Mouse (Mus musculus) brown adipose tissue, adult 24 weeks (tissue): Measurements from ENCODE around the gene Eya2. TPM values are rescaled to one million over a fixed set of nuclear protein-coding genes. Genes with fewer than 3 reads are reported as not detected.

Source experiments
- H3K27ac ChIP-seq: fragments of 200-500 bp; replicated peaks from 2 replicates; pipeline ENCODE4 v1.5.1; 2012; ENCODE audit warnings: low read depth, mild to moderate bottlenecking, low read length
- H3K4me1 ChIP-seq: fragments of 200-500 bp; 2 replicates; pipeline ENCODE4 v1.6.1; 2012; ENCODE audit warnings: low read length, mixed read lengths; ENCODE audit not compliant: control insufficient read depth, insufficient read depth, insufficient read length
- H3K4me3 ChIP-seq: fragments of 200-500 bp; 2 replicates; pipeline ENCODE4 v1.5.1; 2012; ENCODE audit warnings: low read depth, mild to moderate bottlenecking, low read length, moderate library complexity; ENCODE audit not compliant: insufficient read depth
- polyA plus RNA-seq: library from polyadenylated mRNA; stranded (reverse); fragments of >200 nt; gene quantifications from 2 replicates; pipeline ENCODE4 v1.2.4, GENCODE M21; 2012; ENCODE audit not compliant: missing spikeins, insufficient read depth, insufficient read length

The Eya2 gene
- polyA plus RNA-seq, 1 experiment, result 1.4 TPM

- H3K4me3 ChIP-seq, result no peak overlapping the region
- peaks cover 22% of the 10 kb centered on the region for H3K4me1 ChIP-seq
- peak overlapping the region; percentile 58; the same call in 1 of the 2 replicates for H3K27ac ChIP-seq
Observed at GRCm38 (mm10) chr2:165611551-165612253, 16.9 kb downstream of the Eya2 start.

- H3K4me3 ChIP-seq, result no peak overlapping the region
- peaks cover 22% of the 10 kb centered on the region for H3K4me1 ChIP-seq
- peak overlapping the region; percentile 94 for H3K27ac ChIP-seq
Observed at GRCm38 (mm10) chr2:165613741-165614339, 19.0 kb downstream of the Eya2 start.

DNA sequence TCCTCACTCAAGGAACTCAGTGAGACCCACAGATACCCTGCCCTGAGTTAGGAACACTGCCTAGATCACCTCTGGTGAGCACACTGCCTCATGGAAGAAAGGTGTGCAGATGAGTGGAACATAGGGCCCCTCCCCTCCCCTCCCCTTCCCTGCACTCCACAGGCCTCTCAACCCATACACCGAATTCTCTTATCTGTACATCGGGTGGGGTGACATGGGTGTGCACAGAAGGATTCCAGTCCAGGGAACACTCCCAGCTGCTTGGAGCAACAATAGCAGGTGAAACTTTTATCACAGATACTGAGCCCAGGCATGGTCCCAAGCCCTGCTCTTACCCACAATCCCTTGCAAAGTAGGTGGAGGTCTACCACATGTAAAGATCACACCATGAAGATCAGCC, 26.7 kb downstream of the Eya2 start:
- peaks cover 4% of the 10 kb centered on the region for H3K4me1 ChIP-seq
- no peak overlapping the region for H3K27ac ChIP-seq
- no peak overlapping the region for H3K4me3 ChIP-seq

GRCm38 (mm10) chr2:165622596-165622995, 27.8 kb downstream of the Eya2 start:
- Histone ChIP-seq H3K4me1 (peaks cover 4% of the 10 kb centered on the region), H3K27ac (no peak overlapping the region), H3K4me3 (no peak overlapping the region)

DNA sequence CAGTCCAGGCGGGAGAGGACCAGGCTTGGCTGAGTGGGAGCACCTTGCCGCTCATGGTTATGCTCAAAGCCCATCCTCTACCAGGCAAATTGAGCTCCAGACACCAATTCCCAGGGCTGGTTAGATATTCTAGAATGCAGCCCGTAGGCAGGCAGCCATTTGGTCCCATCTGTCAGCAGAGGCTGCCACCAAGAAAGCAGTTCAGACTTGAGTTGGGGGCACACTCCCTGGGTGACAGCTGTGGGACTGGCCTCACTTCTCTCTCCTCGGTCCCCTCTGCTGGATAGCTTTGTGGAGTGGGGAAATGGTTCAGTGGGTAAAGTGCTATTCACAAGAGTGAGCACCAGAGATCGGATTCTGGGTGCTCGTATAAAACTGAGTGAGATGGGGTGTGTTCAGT, 32.0 kb downstream of the Eya2 start:
- Histone ChIP-seq H3K27ac (no peak overlapping the region), H3K4me3 (no peak overlapping the region), H3K4me1 (peaks cover 4% of the 10 kb centered on the region)

GRCm38 (mm10) chr2:165627974-165628373, 33.1 kb downstream of the Eya2 start:
- Histone ChIP-seq H3K27ac (no peak overlapping the region), H3K4me3 (no peak overlapping the region), H3K4me1 (peaks cover 4% of the 10 kb centered on the region; the same call in 1 of the 2 replicates)

DNA sequence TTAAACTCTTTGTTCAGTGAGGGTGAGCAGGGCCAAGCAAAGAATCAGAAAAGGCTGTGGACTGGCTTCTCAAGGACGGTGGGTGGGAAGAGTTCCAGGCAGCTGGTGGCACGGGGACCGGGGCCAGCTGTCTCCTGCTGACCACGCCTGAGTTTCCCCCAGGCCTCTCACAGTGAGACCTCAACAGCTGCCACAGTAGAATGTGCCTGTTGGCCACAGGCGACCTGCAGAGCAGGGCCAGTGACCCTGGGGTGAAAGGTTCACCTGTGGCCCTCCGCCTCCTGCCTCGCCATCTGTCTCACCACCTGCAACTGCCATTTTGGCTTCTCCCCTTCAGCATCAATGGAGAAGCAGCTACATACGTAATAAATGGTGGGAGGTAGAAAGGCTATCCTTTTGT, 35.1 kb downstream of the Eya2 start:
- H3K27ac ChIP-seq, result no peak overlapping the region
- peaks cover 18% of the 10 kb centered on the region for H3K4me1 ChIP-seq
- no peak overlapping the region for H3K4me3 ChIP-seq

DNA sequence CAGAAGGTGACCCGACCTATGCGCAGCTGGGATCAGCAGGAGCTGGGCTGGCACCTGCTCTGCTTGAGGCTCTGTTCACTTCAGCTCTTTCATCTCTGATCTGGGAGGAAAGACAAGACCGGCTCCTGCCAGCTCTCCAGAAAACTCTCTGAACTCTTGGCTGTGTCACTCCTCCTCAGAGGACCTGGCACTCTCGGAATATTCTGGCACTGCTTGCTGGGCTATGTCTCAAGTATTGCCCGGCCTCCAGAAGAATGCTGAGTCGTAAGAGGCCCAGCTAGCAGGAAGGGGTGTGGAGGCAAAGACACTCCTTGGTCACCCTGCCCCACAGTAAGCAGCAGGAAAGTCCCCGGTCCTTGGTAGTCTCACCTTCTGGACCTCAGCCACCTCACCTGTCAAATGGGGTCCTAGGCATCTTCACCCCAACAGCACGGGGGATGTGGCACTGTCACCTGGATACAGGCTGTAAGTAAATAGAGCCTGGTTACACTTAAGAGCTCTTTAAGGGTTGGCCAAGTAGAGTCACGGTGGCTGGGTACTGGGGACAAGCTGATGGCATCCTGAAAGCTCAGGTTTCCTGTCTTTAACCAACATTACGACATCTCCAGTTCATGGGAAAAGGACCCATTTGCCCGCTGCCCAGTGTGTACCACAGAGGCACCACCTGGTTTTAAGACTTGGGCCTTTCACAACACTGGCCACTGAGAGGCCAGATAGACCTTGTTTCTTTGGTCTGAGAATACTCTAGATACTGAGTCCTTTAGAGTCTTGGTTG, 38.4 kb downstream of the Eya2 start:
- H3K4me3 ChIP-seq, result no peak overlapping the region
- H3K27ac ChIP-seq, result no peak overlapping the region

DNA sequence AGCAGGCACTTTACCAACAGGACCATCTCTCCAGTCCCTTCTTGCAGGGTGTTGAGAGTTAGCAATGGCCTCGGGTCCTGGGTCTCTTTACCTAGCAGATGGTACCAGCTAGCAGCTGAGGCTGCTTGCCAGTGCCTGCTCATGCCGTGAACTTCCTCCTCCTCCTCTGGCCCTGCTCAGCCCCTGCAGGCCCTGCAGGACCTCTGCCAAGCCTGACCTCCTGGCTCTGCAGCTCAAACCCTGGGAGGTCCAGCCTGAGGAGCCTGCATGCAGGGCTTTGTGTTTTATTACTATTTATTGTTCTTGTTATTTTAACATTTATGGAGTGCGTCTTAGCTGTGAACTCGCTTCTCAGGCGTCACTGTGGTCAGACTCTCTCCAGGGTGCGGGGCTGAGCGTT, 39.6 kb downstream of the Eya2 start:
- H3K4me1 ChIP-seq, result peaks cover 16% of the 10 kb centered on the region
- no peak overlapping the region for H3K27ac ChIP-seq

More for the DNA sequence above, 38.4 kb downstream of the Eya2 start:
- peaks cover 16% of the 10 kb centered on the region for H3K4me1 ChIP-seq

GRCm38 (mm10) chr2:165639075-165639755, 44.4 kb downstream of the Eya2 start:
- Histone ChIP-seq H3K27ac (no peak overlapping the region), H3K4me1 (peaks cover 6% of the 10 kb centered on the region), H3K4me3 (no peak overlapping the region)

More for the DNA sequence above, 39.6 kb downstream of the Eya2 start:
- H3K4me3 ChIP-seq, result no peak overlapping the region

DNA sequence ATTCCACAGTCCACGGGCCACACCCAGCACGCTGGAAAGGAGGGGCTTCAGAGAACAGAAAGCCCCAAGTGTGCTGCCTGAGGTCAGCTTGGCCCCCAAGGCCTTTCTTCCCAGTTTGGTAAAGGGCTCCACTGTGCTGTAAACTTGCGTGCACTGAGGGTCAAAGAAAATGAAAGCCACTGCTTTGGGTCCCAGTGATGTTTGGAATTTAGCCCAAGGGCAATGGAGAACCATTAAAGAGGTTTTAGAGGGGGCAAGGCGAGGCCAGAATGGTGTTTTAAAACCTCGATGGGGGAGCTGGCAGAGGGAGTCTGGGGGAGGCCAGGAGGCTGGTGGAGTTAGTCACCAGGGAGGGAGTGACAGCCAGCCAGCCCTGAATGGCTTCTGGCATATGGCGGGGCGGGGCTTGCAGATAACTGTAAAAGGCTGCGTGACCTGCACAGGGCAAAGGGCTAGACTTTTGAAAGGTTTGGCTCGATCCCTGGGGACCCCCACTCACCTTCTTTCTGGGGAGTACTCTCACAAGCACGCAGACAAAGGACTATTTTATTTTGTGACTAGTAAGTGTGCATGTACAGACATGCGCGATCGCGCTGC, 47.2 kb downstream of the Eya2 start:
- no peak overlapping the region for H3K27ac ChIP-seq
- no peaks in the 10 kb centered on the region; the same call in 1 of the 2 replicates for H3K4me1 ChIP-seq
- no peak overlapping the region for H3K4me3 ChIP-seq

- Histone ChIP-seq H3K27ac (no peak overlapping the region), H3K4me1 (peaks cover 2% of the 10 kb centered on the region; the same call in 1 of the 2 replicates), H3K4me3 (no peak overlapping the region)
Observed at GRCm38 (mm10) chr2:165643596-165643995, 48.8 kb downstream of the Eya2 start.

DNA sequence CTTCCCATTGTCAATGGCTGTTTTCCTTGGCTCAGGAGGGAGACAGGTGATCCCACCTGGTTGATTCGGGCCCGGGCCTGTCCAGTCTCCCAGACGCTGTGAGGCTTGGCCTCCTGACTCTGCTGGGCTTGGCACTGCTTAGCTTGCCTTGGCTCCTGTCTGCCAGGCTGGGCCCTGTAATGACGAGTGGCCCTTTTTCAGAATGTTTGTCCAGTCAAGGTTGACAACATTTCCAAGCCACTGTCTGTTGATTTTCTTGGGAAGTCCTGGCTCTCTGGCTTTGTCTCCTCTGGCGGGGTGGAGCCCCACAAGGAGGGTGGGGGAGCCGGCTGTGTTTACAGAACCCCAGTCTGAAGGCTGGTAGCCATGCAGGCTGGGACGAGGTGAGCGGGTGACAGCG, 49.2 kb downstream of the Eya2 start:
- Histone ChIP-seq H3K4me1 (peaks cover 2% of the 10 kb centered on the region; the same call in 1 of the 2 replicates), H3K4me3 (no peak overlapping the region), H3K27ac (no peak overlapping the region)

DNA sequence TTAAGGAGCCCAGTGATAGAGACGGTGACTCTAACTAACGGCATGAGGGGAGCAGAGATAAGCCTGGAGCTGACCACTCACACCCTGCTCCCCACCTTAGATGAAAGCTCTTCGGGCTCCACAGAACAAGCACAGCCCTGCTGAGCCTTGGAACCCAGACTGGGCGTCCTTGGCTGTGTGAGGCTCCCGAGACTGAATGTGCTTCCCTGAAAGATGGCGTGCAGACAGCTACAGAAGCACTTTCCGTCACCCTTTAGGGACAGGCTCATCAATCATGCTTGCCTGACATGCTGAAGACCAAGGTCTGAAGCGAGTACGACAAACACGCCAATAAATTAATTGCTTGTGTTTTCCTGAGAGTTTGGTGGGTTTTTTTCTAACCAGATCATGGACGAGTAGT, 56.2 kb downstream of the Eya2 start:
- Histone ChIP-seq H3K27ac (no peak overlapping the region), H3K4me3 (no peak overlapping the region), H3K4me1 (peaks cover 14% of the 10 kb centered on the region)

GRCm38 (mm10) chr2:165652281-165652680, 57.4 kb downstream of the Eya2 start:
- no peak overlapping the region for H3K27ac ChIP-seq

More at GRCm38 (mm10) chr2:165652281-165652680, 57.4 kb downstream of the Eya2 start:
- Histone ChIP-seq H3K4me1 (peaks cover 14% of the 10 kb centered on the region), H3K4me3 (no peak overlapping the region)
